17 mouse cellular contexts compared by ENCODE assay signal in the genomic region with DNA sequence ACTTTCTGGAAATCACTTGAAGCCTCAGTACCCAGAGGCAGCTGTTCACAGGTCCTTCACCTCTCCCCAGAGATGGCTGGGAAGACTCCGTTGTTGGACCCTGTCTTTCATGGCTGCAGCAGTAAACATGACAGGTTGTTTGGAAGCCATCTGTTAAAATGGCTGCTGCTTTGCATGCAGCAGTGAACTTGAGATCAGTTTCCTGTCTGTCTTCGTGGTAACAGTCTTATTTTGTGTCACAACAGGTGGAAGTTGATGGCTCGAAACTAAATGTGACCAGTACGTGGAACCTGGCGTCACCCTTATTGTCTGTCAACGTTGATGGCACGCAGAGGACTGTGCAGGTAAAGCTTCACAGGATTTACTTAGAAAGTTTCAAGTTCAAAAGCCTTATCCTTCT.
"Had no signal": no experiment of that assay in that cellular context is flagged by ENCODE, and none has a peak within 500 bp of the region (broad histone marks: within the 10 kb centered on the region; RNA-seq: fewer than 3 reads in every experiment).

No protein-coding gene starts in this region.

- H3K36me3 ChIP-seq: kidney, embryonic 15.5 days; liver, embryonic 13.5 days; midbrain, embryonic 12.5 days; neural tube, embryonic 12.5 days; neural tube, embryonic 15.5 days had no signal

- H3K9me3 ChIP-seq: kidney, embryonic 15.5 days; liver, embryonic 13.5 days; midbrain, embryonic 12.5 days; neural tube, embryonic 12.5 days; neural tube, embryonic 15.5 days had no signal

- H3K27ac ChIP-seq: kidney, embryonic 15.5 days; left cerebral cortex, adult 2 months; liver, embryonic 13.5 days; midbrain, embryonic 12.5 days; neural tube, embryonic 12.5 days; neural tube, embryonic 15.5 days; stomach, postnatal 0 days had no signal

- H3K4me3 ChIP-seq: kidney, embryonic 15.5 days; left cerebral cortex, adult 2 months; liver, embryonic 13.5 days; midbrain, embryonic 12.5 days; neural tube, embryonic 12.5 days; neural tube, embryonic 15.5 days had no signal

- H3K4me1 ChIP-seq: kidney, embryonic 15.5 days; liver, embryonic 13.5 days; midbrain, embryonic 12.5 days; neural tube, embryonic 12.5 days; neural tube, embryonic 15.5 days had no signal

- H3K4me2 ChIP-seq: kidney, embryonic 15.5 days; liver, embryonic 13.5 days; midbrain, embryonic 12.5 days; neural tube, embryonic 12.5 days; neural tube, embryonic 15.5 days had no signal

- H3K9ac ChIP-seq: kidney, embryonic 15.5 days; liver, embryonic 13.5 days; midbrain, embryonic 12.5 days; neural tube, embryonic 12.5 days; neural tube, embryonic 15.5 days had no signal

- DNase-seq: kidney, adult 2 months; kidney, postnatal 10 days; kidney, postnatal 36 days; layer of hippocampus, postnatal 36 days; liver, embryonic 13.5 days; lung, adult 2 months; lung, postnatal 14 days; lung, postnatal 4 days; thymus, adult 2 months; thymus, postnatal 14 days; thymus, postnatal 4 days had no signal

- H3K27me3 ChIP-seq: kidney, embryonic 15.5 days; liver, embryonic 13.5 days; midbrain, embryonic 12.5 days; neural tube, embryonic 12.5 days; neural tube, embryonic 15.5 days had no signal
